Mouse (Mus musculus) heart, embryonic 14.5 days (tissue): ENCODE results near the gene Scd4. TPM values are rescaled to one million over a fixed set of nuclear protein-coding genes. Genes with fewer than 3 reads are reported as not detected.

Experiments
- ATAC-seq: fragments of 200-750 bp; cut with Nextera tagmentation; 2 replicates; pipeline ENCODE4 v1.8.0; 2017; ENCODE audit warnings: low read depth, moderate TSS enrichment; ENCODE audit not compliant: insufficient number of reproducible peaks, insufficient read depth, low FRiP score
- H3K27ac ChIP-seq, 2 experiments: fragments of 200-500 bp in 1 of 2; fragments of 300-500 bp in 1 of 2; sonication (generic) in 1 of 2; replicated peaks in 1 of 2; 2 replicates each; pipeline ENCODE4 v1.5.1; 2012 to 2014; ENCODE audit warnings: low read depth in 2 of 2, low read length in 2 of 2, control low read depth in 1 of 2, mild to moderate bottlenecking in 1 of 2, mixed read lengths in 1 of 2; ENCODE audit not compliant: control insufficient read depth in 1 of 2, insufficient read depth in 1 of 2
- H3K27me3 ChIP-seq: fragments of 300-500 bp; sonication (generic); 2 replicates; pipeline ENCODE4 v1.6.1; 2014; ENCODE audit warnings: mild to moderate bottlenecking, low read length, control low read depth; ENCODE audit not compliant: control insufficient read depth, insufficient read depth
- H3K36me3 ChIP-seq: fragments of 300-500 bp; sonication (generic); 2 replicates; pipeline ENCODE4 v1.6.1; 2014; ENCODE audit warnings: mild to moderate bottlenecking, control low read depth, low read length, mixed read lengths; ENCODE audit not compliant: control insufficient read depth, insufficient read depth
- H3K4me1 ChIP-seq, 2 experiments: fragments of 200-500 bp in 1 of 2; fragments of 300-500 bp in 1 of 2; sonication (generic) in 1 of 2; 2 replicates each; pipeline ENCODE4 v1.6.1; 2012 to 2014; ENCODE audit warnings: low read length in 2 of 2, control low read depth in 1 of 2, mixed read lengths in 1 of 2; ENCODE audit not compliant: control insufficient read depth in 2 of 2, insufficient read depth in 2 of 2
- H3K4me2 ChIP-seq: fragments of 300-500 bp; sonication (generic); 2 replicates; pipeline ENCODE4 v1.6.1; 2014; ENCODE audit warnings: mild to moderate bottlenecking, low read length
- H3K4me3 ChIP-seq, 2 experiments: fragments of 200-500 bp in 1 of 2; fragments of 300-500 bp in 1 of 2; sonication (generic) in 1 of 2; 2 replicates each; pipeline ENCODE4 v1.5.1; 2012 to 2014; ENCODE audit warnings: low read length in 2 of 2, mild to moderate bottlenecking in 2 of 2, control low read depth in 1 of 2, low read depth in 1 of 2, moderate library complexity in 1 of 2; ENCODE audit not compliant: control insufficient read depth in 1 of 2, insufficient read depth in 1 of 2
- H3K9ac ChIP-seq: fragments of 300-500 bp; sonication (generic); 2 replicates; pipeline ENCODE4 v1.6.1; 2014; ENCODE audit warnings: mild to moderate bottlenecking, low read length
- H3K9me3 ChIP-seq: fragments of 300-500 bp; sonication (generic); 2 replicates; pipeline ENCODE4 v1.6.1; 2016; ENCODE audit warnings: low read length, control low read depth; ENCODE audit not compliant: control insufficient read depth
- WGBS: fragments of 180-500 bp; shearing (Covaris S2); extraction: QIAGEN DNeasy Blood & Tissue Kit; methylation state at CpG from one replicate; pipeline ENCODE4 v1.1.7; 2014; 5-methylcytosine and 5-hydroxymethylcytosine counted together
- microRNA-seq: library from miRNA; unstranded; fragments of <30 nt; microRNA quantifications from one replicate; pipeline ENCODE4, GENCODE M21; 2016
- polyA plus RNA-seq: library from polyadenylated mRNA; unstranded; fragments of >200 nt; fragmentation: Nextera tagmentation; extraction: Ambion mirVana; gene quantifications from 2 replicates; pipeline ENCODE4 v1.2.1, GENCODE M21; 2014

Scd4 gene
- polyA plus RNA-seq, 1 experiment from 2014 or later, result 2.1 TPM

DNA sequence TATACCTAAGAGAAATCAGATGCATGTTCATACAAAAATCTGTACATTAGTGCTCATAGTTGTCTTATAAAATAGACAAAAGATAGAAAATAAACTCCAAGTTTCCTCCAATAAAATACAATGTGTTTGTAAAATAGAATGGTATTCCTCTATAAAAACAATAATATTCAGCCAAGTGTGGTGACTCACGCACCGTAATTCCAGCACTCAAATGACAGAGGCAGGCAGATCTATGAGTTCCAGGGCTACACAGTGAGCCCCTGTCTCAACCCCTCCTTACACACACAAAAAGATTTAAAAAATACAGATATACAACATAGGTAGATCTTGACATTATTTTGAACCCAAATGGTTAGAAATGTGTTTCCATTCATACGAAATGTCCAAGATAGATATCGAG lies 59.0 kb downstream of the Scd4 start:
- Histone ChIP-seq H3K9ac (no peak overlapping the region), H3K27ac (no peak overlapping the region), H3K9me3 (no peaks in the 10 kb centered on the region), H3K4me1 (peaks cover 10 to 16% of the 10 kb centered on the region in 2 experiments), H3K36me3 (no peaks in the 10 kb centered on the region), H3K27me3 (no peaks in the 10 kb centered on the region), H3K4me3 (no peak overlapping the region), H3K4me2 (no peak overlapping the region)
- 82% methylated on average over 4 of the region's 4 CpGs for WGBS
- ATAC-seq, result no peak

GRCm38 (mm10) chr19:44392339-44393009 lies 59.6 kb downstream of the Scd4 start:
- 80% methylated on average over 5 of the region's 5 CpGs for WGBS
- H3K4me2 ChIP-seq, result no peak overlapping the region
- ATAC-seq, result no peak
- H3K36me3 ChIP-seq, result no peaks in the 10 kb centered on the region
- H3K9ac ChIP-seq, result no peak overlapping the region
- no peaks in the 10 kb centered on the region for H3K27me3 ChIP-seq
- no peaks in the 10 kb centered on the region for H3K9me3 ChIP-seq
- H3K27ac ChIP-seq, result no peak overlapping the region
- H3K4me3 ChIP-seq, result no peak overlapping the region
- peaks cover 10 to 13% of the 10 kb centered on the region in 2 experiments for H3K4me1 ChIP-seq

DNA sequence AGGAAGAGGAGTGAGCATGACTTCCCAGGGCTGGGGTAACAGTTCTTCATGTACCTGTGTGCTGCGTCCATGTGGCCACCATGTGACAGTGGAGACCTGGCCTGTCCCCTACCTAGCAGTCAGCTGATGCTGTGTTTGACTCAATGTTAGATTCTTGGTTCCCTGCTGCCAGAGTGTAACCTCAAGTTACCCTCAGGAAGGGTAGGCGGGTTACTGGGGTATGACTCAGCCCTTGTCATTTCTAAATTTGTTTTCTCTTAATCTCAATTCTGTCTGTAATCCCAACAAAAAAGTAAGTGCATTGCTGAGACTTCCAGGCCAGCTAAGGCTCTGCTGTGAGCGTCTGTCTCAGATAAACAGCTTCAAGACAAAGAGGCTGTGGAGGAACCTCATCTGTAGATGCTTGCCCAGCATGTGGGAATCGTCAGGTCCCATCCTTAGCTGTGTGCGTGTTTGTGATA lies 61.1 kb downstream of the Scd4 start:
- H3K9ac ChIP-seq, result no peak overlapping the region
- no peak for ATAC-seq
- H3K4me1 ChIP-seq, result peaks cover under 1 to 2% of the 10 kb centered on the region in 2 experiments
- no peaks in the 10 kb centered on the region for H3K36me3 ChIP-seq
- H3K4me2 ChIP-seq, result no peak overlapping the region
- H3K27ac ChIP-seq, result no peak overlapping the region
- H3K4me3 ChIP-seq, result no peak overlapping the region
- no peaks in the 10 kb centered on the region for H3K27me3 ChIP-seq
- no peaks in the 10 kb centered on the region for H3K9me3 ChIP-seq
- 53% methylated on average over 5 of the region's 5 CpGs for WGBS

DNA sequence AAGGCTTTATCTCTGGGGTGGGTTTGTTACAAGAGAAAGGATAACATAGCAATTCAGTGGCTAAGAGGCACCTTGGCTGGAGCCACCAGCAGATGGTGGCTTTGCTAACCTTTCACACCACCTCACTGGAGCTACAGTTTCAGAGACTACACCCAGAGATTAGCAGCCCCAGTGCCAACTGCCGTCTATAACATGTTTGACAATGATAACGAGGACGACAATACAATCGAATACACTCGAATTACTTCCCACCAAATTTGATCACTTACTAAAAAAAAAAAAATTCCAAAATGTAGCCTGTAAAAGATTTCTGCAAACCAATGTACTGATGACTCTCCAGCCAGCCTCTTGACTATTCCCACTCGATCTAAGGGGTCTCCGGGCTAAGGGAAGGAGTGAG lies 62.1 kb downstream of the Scd4 start:
- Histone ChIP-seq H3K27me3 (no peaks in the 10 kb centered on the region), H3K9me3 (no peaks in the 10 kb centered on the region), H3K4me2 (no peak overlapping the region), H3K4me1 (no peaks in the 10 kb centered on the region), H3K9ac (no peak overlapping the region), H3K36me3 (no peaks in the 10 kb centered on the region), H3K27ac (no peak overlapping the region), H3K4me3 (no peak overlapping the region)
- WGBS, result 61% methylated on average over 7 of the region's 7 CpGs
- ATAC-seq, result no peak

Small RNAs within 50 kb of the gene (microRNA-seq; reads per million reads assigned to microRNA genes)
- 1.1 reads per million for gene Mir5114

Other genes starting within 250 kb of the Scd4 start
- gene Chuk, start 225.6 kb upstream of the Scd4 start, polyA plus RNA-seq, result 32.2 and 33.9 TPM in 2 replicates
- 15.1 and 15.2 TPM in 2 replicates for gene Cwf19l1, start 197.2 kb upstream of the Scd4 start, polyA plus RNA-seq
- gene Bloc1s2, start 186.6 kb upstream of the Scd4 start, polyA plus RNA-seq, result 60.0 and 66.1 TPM in 2 replicates
- gene Pkd2l1, start 140.7 kb upstream of the Scd4 start, polyA plus RNA-seq, result not detected in 2 replicates
- 0.32 TPM in 1 of 2 replicates, not detected in the other for gene Scd3, start 129.8 kb upstream of the Scd4 start, polyA plus RNA-seq
- gene Scd2, start 39.4 kb upstream of the Scd4 start, polyA plus RNA-seq, result 139 and 146 TPM in 2 replicates
- gene Scd1, start 74.8 kb downstream of the Scd4 start, polyA plus RNA-seq, result 0.43 and 1.0 TPM in 2 replicates
- gene Wnt8b, start 160.4 kb downstream of the Scd4 start, polyA plus RNA-seq, result not detected in 2 replicates
- gene Sec31b, start 212.8 kb downstream of the Scd4 start, polyA plus RNA-seq, result 1.1 and 1.6 TPM in 2 replicates
- gene Gm20538, start 219.7 kb downstream of the Scd4 start, polyA plus RNA-seq, result not detected in 2 replicates
- gene Ndufb8, start 222.3 kb downstream of the Scd4 start, polyA plus RNA-seq, result 1,268 TPM in 2 replicates
- 21.0 and 21.9 TPM in 2 replicates for gene Hif1an, start 229.8 kb downstream of the Scd4 start, polyA plus RNA-seq